Mouse (Mus musculus) neutrophil, adult 83 days (primary cell): ENCODE data around the gene Nradd. TPM values are rescaled to one million over a fixed set of nuclear protein-coding genes. Genes with fewer than 3 reads are reported as not detected.

Source experiments
- total RNA-seq, 2 experiments: library from RNA; stranded (reverse); gene quantifications; one replicate each; pipeline ENCODE4 v1.2.4; 2023

The Nradd gene
- 1 to 10 TPM; 8.0 to 8.6 TPM for total RNA-seq

DNA sequence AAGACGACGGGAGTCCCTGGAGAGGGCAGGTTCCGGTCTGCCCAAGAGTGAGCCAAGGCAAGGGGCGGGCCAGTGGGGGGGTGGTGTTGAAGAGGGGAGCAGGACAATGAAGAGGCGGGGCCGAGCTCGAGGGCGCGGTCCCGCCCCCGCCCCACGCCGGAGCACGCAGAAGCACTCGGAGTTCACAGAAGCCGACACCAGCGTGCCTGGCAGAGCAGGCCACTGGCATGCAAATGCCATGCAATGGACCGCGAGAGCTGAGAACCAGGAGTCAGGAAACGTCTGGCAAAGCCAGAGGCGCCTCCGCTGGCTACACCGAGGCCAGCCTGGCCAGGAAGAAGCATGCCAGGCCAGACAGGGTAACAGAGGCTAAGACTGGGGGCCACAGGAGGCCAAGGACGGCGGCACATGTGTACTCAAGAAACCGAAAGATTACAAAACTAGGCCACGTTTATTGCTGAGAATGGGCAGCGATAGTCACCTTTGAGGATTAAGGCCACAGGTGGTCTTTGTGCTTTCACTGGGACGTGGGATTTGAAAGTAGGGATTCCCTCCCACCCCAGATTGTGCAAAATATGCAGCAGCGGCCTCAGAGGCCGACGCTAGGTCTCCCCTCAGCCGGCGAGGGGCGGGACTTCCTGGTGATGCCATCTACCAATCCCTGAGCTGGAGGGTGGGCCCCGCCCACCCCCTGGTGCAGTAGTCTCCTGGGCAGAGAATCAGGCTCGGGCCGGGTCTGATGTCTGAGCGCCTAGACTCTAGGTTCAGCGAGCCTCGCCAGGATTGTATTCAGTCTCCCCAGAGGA is at the start of gene Nradd:
Gene Nradd, minus strand, starts transcription at position 92 of the 806 bp plus-strand sequence.

DNA sequence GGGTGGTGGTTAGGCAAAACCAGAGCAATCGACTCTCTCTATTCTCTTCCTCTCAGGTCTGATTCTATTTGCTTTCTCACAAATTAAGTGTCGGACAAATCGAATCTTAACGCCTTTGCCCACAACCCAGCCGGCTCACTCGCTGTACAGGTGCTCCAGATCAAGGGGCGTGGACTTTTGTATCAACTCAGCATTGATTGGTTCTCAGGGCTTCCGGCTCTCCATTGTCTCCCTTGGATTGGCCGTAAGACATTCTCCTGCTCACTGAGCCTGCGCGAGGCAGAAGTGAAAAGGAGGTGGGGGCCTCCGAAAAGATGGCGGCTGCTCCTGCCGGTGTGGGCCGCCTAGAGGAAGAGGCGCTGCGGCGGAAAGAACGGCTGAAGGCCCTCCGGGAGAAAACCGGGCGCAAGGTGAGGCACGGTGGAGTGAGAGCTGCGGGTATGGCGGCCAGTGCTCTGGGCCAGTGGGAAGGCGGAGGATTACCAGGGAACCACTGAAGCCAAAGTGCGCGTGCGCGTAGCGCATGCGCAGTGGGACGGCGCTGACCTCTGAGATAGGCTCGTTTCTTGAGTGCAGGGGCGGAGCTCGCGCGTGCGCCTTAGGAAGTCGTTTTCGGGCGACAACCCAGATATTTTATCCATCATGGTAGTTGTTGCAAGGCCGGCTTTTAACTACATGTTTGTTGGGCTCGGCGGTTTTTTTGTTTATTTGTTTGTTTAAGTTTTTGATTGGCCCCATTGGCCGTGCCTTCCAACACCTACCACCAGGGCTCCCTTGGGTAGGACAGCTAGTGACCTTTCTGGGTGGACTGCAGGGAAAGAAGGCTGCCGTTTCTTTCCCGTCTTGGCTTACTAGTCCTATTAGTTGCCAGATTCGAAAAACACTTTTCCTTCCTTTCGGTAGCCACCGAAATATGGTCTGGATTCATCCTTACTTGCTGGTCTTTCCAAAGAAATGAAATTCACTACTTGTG is 32.3 kb upstream of the Nradd start, which contains the start of gene Ccdc12:
Gene Ccdc12, plus strand, starts transcription at position 255 of the 973 bp plus-strand sequence.

DNA sequence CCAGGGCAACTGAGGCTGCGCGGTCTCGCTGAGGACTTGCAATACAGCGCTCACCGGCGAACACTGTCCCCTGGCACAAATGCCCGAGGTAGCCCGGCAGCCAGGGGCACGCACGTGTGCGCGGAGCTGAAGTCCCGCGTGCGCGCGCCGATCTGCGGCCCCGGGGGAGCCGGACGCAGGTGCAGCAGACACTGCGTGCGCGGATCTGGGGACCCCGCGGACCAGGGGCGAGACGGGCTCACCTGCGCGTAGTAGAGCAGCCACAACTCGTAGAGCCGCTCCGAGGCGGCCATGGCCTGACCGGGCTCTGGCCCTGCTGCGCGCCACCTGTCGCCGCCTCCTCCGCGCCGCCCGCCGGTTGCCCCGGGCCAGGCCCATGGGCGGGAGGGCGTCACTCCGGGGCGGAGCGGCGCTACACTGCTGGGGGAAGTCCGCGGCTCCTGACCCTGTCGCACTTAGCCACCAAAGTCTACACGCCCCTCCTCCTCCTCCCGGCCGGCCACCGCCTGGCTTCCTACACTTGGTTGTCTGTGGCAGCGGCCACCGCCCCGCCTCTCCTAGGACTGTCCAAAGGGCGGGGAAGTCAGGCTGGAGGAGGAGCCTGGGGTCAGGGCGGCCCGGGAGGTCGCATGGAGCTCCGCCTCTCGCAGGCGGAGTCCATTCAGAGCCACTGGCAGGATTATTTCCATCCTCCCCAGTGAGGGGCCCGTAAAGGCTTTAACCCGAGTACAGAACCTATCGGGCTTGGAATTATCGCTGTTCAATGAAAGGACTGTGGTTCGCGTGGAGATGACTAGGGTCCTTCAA is 29.6 kb upstream of the Nradd start, which contains the start of gene Nbeal2:
Gene Nbeal2, minus strand, starts transcription at position 507 of the 807 bp plus-strand sequence.

Other genes starting within 250 kb of the Nradd start
- gene Ptpn23, start 216.2 kb downstream of the Nradd start, total RNA-seq: 10 to 100 TPM; 24.0 to 37.9 TPM
- over 10,000 TPM; 16,812 to 17,778 TPM for gene Ngp, start 204.7 kb downstream of the Nradd start, total RNA-seq
- 10 to 100 TPM; 26.5 to 33.3 TPM for gene Klhl18, start 147.8 kb downstream of the Nradd start, total RNA-seq
- 1 to 10 TPM; 1.2 to 1.3 TPM for gene Kif9, start 147.5 kb downstream of the Nradd start, total RNA-seq
- 100 to 1,000 TPM in 1 of 2 experiments, 10 to 100 TPM in 1; 86.6 to 102 TPM for gene Setd2, start 91.9 kb downstream of the Nradd start, total RNA-seq
- gene Nbeal2, start 29.7 kb upstream of the Nradd start, total RNA-seq: 100 to 1,000 TPM; 266 to 300 TPM
- gene Ccdc12, start 32.1 kb upstream of the Nradd start, total RNA-seq: 100 to 1,000 TPM; 128 to 154 TPM
- gene Myl3, start 117.4 kb upstream of the Nradd start, total RNA-seq: under 1 TPM in 1 of 2 experiments, not detected in 1; 0.50 TPM
- 1 to 10 TPM; 1.2 to 1.5 TPM for gene Pth1r, start 122.7 kb upstream of the Nradd start, total RNA-seq
- gene Prss42, start 173.7 kb upstream of the Nradd start, total RNA-seq: not detected
- gene Prss44, start 189.5 kb upstream of the Nradd start, total RNA-seq: not detected
- gene Prss43, start 202.2 kb upstream of the Nradd start, total RNA-seq: not detected
- not detected for gene Prss45, start 210.1 kb upstream of the Nradd start, total RNA-seq
- not detected for gene Prss46, start 220.1 kb upstream of the Nradd start, total RNA-seq
- 1 to 10 TPM; 2.2 to 2.6 TPM for gene Prss50, start 233.5 kb upstream of the Nradd start, total RNA-seq